Mouse (Mus musculus): Measurements from ENCODE around the gene Ints7. TPM values are rescaled to one million over a fixed set of nuclear protein-coding genes. Genes with fewer than 3 reads are reported as not detected.

Gene Ints7
- polyA plus RNA-seq, 1 experiment from 2014 or later = 38.5 TPM

GRCm38 (mm10) chr1:191541619-191542018, 33.8 kb upstream of the Ints7 start:
- peaks cover 8% of the 10 kb centered on the region; the same call in 1 of the 2 replicates for H3K4me1 ChIP-seq (ENCODE audit: control insufficient read depth, insufficient read depth, low read length)
- no peak overlapping the region for H3K9ac ChIP-seq (ENCODE audit: low read depth, low read length)
- H3K9me3 ChIP-seq (replicated peaks; ENCODE audit: control insufficient read depth, low read length) = no peaks in the 10 kb centered on the region
- H3K27ac ChIP-seq (ENCODE audit: low read depth, low read length) = no peak overlapping the region
- WGBS (ENCODE audit: insufficient replicate concordance) = 70% methylated on average over 4 of the region's 4 CpGs
- peaks cover 12% of the 10 kb centered on the region; the same call in 1 of the 2 replicates for H3K36me3 ChIP-seq (ENCODE audit: control insufficient read depth, insufficient read depth, low read length)
- no peak overlapping the region for H3K4me2 ChIP-seq
- no peaks in the 10 kb centered on the region for H3K27me3 ChIP-seq (ENCODE audit: control insufficient read depth, insufficient read depth, low read length)
- no peak overlapping the region for H3K4me3 ChIP-seq (ENCODE audit: low read depth, low read length)
- ATAC-seq (replicated peaks; ENCODE audit: insufficient number of reproducible peaks, low FRiP score, low TSS enrichment) = no peak

GRCm38 (mm10) chr1:191543747-191544146, 31.7 kb upstream of the Ints7 start:
- Histone ChIP-seq H3K36me3 (ENCODE audit: control insufficient read depth, insufficient read depth, low read length) (peaks cover 12% of the 10 kb centered on the region; the same call in 1 of the 2 replicates), H3K4me1 (ENCODE audit: control insufficient read depth, insufficient read depth, low read length) (peaks cover 8% of the 10 kb centered on the region; the same call in 1 of the 2 replicates), H3K9ac (ENCODE audit: low read depth, low read length) (no peak overlapping the region), H3K4me3 (ENCODE audit: low read depth, low read length) (no peak overlapping the region), H3K4me2 (no peak overlapping the region), H3K9me3 (replicated peaks; ENCODE audit: control insufficient read depth, low read length) (no peaks in the 10 kb centered on the region), H3K27me3 (ENCODE audit: control insufficient read depth, insufficient read depth, low read length) (no peaks in the 10 kb centered on the region), H3K27ac (ENCODE audit: low read depth, low read length) (no peak overlapping the region)
- 55% methylated on average over 3 of the region's 3 CpGs for WGBS (ENCODE audit: insufficient replicate concordance)
- ATAC-seq (replicated peaks; ENCODE audit: insufficient number of reproducible peaks, low FRiP score, low TSS enrichment) = no peak

DNA sequence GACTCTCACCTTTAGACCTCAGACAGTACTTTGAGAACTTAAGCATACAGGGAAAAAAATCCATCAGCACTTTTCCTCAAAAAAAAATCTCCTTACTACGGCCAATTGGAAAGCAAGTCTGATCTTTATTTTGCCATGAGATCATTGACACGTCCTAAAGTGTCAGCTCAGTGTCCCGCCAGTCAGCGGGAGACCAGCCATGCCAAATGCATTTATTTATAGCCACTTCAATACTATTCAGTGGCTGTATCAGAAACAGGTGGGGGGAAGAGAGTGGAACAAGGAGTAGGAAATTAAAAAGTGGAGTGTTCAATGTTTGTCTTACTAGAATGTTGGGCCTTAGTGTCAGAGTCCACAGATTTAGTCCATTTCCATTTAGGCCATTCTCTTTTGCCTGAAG, 24.6 kb upstream of the Ints7 start:
- no peak for ATAC-seq (replicated peaks; ENCODE audit: insufficient number of reproducible peaks, low FRiP score, low TSS enrichment)
- Histone ChIP-seq H3K27ac (ENCODE audit: low read depth, low read length) (no peak overlapping the region), H3K9ac (ENCODE audit: low read depth, low read length) (no peak overlapping the region), H3K4me3 (ENCODE audit: low read depth, low read length) (no peak overlapping the region), H3K4me2 (no peak overlapping the region), H3K36me3 (ENCODE audit: control insufficient read depth, insufficient read depth, low read length) (peaks cover 12% of the 10 kb centered on the region), H3K27me3 (ENCODE audit: control insufficient read depth, insufficient read depth, low read length) (no peaks in the 10 kb centered on the region), H3K9me3 (replicated peaks; ENCODE audit: control insufficient read depth, low read length) (no peaks in the 10 kb centered on the region), H3K4me1 (ENCODE audit: control insufficient read depth, insufficient read depth, low read length) (peaks cover 3% of the 10 kb centered on the region; the same call in 1 of the 2 replicates)
- 46% methylated on average over 4 of the region's 4 CpGs for WGBS (ENCODE audit: insufficient replicate concordance)

GRCm38 (mm10) chr1:191557109-191557508, 18.3 kb upstream of the Ints7 start:
- H3K36me3 ChIP-seq (ENCODE audit: control insufficient read depth, insufficient read depth, low read length) = peaks cover 9% of the 10 kb centered on the region
- no peak for ATAC-seq (replicated peaks; ENCODE audit: insufficient number of reproducible peaks, low FRiP score, low TSS enrichment)

DNA sequence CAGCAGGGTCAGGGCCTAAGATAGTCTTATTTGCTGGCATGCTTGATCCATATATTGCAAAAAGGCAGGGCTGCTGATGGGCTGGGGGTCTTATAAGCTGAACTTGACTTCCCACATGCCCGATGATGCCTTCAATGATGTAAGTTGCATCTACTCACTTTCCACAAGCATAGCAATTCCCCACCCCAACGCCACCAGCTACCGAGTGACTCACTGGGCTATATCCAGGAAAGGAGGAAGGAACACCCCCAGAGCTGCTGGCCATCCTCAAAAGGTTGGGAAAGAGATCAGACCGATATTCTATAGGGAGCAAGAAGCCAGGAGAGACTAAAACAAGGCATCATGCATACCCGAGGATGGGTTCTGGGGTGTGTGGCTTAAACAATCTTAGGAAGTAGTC, 15.7 kb upstream of the Ints7 start:
- no peaks in the 10 kb centered on the region for H3K4me1 ChIP-seq (ENCODE audit: control insufficient read depth, insufficient read depth, low read length)
- no peak overlapping the region for H3K27ac ChIP-seq (ENCODE audit: low read depth, low read length)
- no peak overlapping the region for H3K9ac ChIP-seq (ENCODE audit: low read depth, low read length)
- 73% methylated on average over 5 of the region's 5 CpGs for WGBS (ENCODE audit: insufficient replicate concordance)
- no peak overlapping the region for H3K4me2 ChIP-seq
- no peak for ATAC-seq (replicated peaks; ENCODE audit: insufficient number of reproducible peaks, low FRiP score, low TSS enrichment)
- H3K27me3 ChIP-seq (ENCODE audit: control insufficient read depth, insufficient read depth, low read length) = no peaks in the 10 kb centered on the region
- H3K36me3 ChIP-seq (ENCODE audit: control insufficient read depth, insufficient read depth, low read length) = peaks cover 2% of the 10 kb centered on the region; the same call in 1 of the 2 replicates
- no peaks in the 10 kb centered on the region for H3K9me3 ChIP-seq (replicated peaks; ENCODE audit: control insufficient read depth, low read length)
- no peak overlapping the region for H3K4me3 ChIP-seq (ENCODE audit: low read depth, low read length)

More at GRCm38 (mm10) chr1:191557109-191557508, 18.3 kb upstream of the Ints7 start:
- H3K9ac ChIP-seq (ENCODE audit: low read depth, low read length) = no peak overlapping the region
- WGBS (ENCODE audit: insufficient replicate concordance) = 66% methylated on average over 8 of the region's 8 CpGs
- no peak overlapping the region for H3K4me2 ChIP-seq
- H3K27ac ChIP-seq (ENCODE audit: low read depth, low read length) = no peak overlapping the region
- H3K4me1 ChIP-seq (ENCODE audit: control insufficient read depth, insufficient read depth, low read length) = no peaks in the 10 kb centered on the region
- no peaks in the 10 kb centered on the region for H3K27me3 ChIP-seq (ENCODE audit: control insufficient read depth, insufficient read depth, low read length)
- H3K9me3 ChIP-seq (replicated peaks; ENCODE audit: control insufficient read depth, low read length) = no peaks in the 10 kb centered on the region
- H3K4me3 ChIP-seq (ENCODE audit: low read depth, low read length) = no peak overlapping the region

- H3K27me3 ChIP-seq (ENCODE audit: control insufficient read depth, insufficient read depth, low read length) = no peaks in the 10 kb centered on the region
- H3K4me3 ChIP-seq (ENCODE audit: low read depth, low read length) = no peak overlapping the region
- no peak overlapping the region for H3K9ac ChIP-seq (ENCODE audit: low read depth, low read length)
- H3K27ac ChIP-seq (ENCODE audit: low read depth, low read length) = no peak overlapping the region
- H3K4me2 ChIP-seq = no peak overlapping the region
- 65% methylated on average over 6 of the region's 6 CpGs for WGBS (ENCODE audit: insufficient replicate concordance)
- H3K36me3 ChIP-seq (ENCODE audit: control insufficient read depth, insufficient read depth, low read length) = no peaks in the 10 kb centered on the region; the same call in 1 of the 2 replicates
- no peaks in the 10 kb centered on the region for H3K9me3 ChIP-seq (replicated peaks; ENCODE audit: control insufficient read depth, low read length)
- no peak for ATAC-seq (replicated peaks; ENCODE audit: insufficient number of reproducible peaks, low FRiP score, low TSS enrichment)
- H3K4me1 ChIP-seq (ENCODE audit: control insufficient read depth, insufficient read depth, low read length) = no peaks in the 10 kb centered on the region
Measured at GRCm38 (mm10) chr1:191562823-191563365, 12.5 kb upstream of the Ints7 start.

DNA sequence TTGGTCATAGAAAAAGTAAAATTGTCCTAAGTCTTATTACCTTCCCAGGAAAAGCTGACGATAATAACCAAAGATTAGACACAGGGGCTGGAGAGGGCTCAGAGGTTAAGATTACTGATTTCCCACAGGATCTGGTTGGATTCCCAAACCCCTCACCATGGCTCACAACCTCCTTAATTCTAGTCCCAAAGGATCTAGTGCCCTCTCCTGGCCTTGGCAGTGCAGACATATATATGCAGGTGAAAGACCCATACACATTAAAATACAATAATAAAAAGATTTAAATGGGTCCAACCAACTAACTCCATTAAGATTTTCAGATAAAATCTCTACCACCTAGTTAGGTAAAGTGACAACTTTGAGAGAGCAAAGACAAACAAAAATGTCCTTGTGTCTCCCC, 7.6 kb upstream of the Ints7 start:
- H3K4me1 ChIP-seq (ENCODE audit: control insufficient read depth, insufficient read depth, low read length) = peaks cover 4% of the 10 kb centered on the region; the same call in 1 of the 2 replicates
- WGBS (ENCODE audit: insufficient replicate concordance) = 76% methylated on average over 1 of the region's 1 CpGs
- H3K9ac ChIP-seq (ENCODE audit: low read depth, low read length) = no peak overlapping the region
- ATAC-seq (replicated peaks; ENCODE audit: insufficient number of reproducible peaks, low FRiP score, low TSS enrichment) = no peak
- H3K4me3 ChIP-seq (ENCODE audit: low read depth, low read length) = no peak overlapping the region
- H3K4me2 ChIP-seq = no peak overlapping the region
- H3K27me3 ChIP-seq (ENCODE audit: control insufficient read depth, insufficient read depth, low read length) = no peaks in the 10 kb centered on the region
- H3K36me3 ChIP-seq (ENCODE audit: control insufficient read depth, insufficient read depth, low read length) = 0 out of 2 replicates have a peak, but pooled peaks cover 3% of the 10 kb centered on the region
- no peaks in the 10 kb centered on the region for H3K9me3 ChIP-seq (replicated peaks; ENCODE audit: control insufficient read depth, low read length)
- no peak overlapping the region for H3K27ac ChIP-seq (ENCODE audit: low read depth, low read length)

GRCm38 (mm10) chr1:191569625-191570024, 5.8 kb upstream of the Ints7 start:
- Histone ChIP-seq H3K27ac (ENCODE audit: low read depth, low read length) (no peak overlapping the region), H3K27me3 (ENCODE audit: control insufficient read depth, insufficient read depth, low read length) (no peaks in the 10 kb centered on the region), H3K36me3 (ENCODE audit: control insufficient read depth, insufficient read depth, low read length) (0 out of 2 replicates have a peak, but pooled peaks cover 3% of the 10 kb centered on the region), H3K4me3 (ENCODE audit: low read depth, low read length) (no peak overlapping the region), H3K4me2 (no peak overlapping the region), H3K4me1 (ENCODE audit: control insufficient read depth, insufficient read depth, low read length) (peaks cover 6% of the 10 kb centered on the region; the same call in 1 of the 2 replicates), H3K9me3 (replicated peaks; ENCODE audit: control insufficient read depth, low read length) (no peaks in the 10 kb centered on the region), H3K9ac (ENCODE audit: low read depth, low read length) (no peak overlapping the region)
- 100% methylated on average over 2 of the region's 2 CpGs for WGBS (ENCODE audit: insufficient replicate concordance)
- ATAC-seq (replicated peaks; ENCODE audit: insufficient number of reproducible peaks, low FRiP score, low TSS enrichment) = no peak

DNA sequence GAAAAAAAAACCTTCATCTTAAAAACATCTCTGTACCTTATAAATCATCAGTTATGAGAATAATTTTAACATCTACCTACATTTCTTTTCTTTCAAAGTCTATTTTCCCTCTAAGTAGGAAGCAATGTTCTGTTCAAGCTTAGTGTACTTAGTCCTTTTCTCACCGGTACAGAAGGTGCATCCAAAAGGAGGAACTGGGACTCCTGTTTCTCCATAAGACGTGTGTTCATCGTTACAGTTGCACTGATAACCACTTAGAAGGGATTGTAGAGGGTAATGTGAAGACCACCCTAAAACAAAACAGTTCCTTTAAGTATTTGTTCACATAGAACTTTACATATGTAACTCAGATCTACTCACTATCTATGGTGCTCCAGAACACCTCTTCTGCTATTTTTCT, 5.0 kb upstream of the Ints7 start:
- 0 out of 2 replicates have a peak, but pooled peaks cover 3% of the 10 kb centered on the region for H3K36me3 ChIP-seq (ENCODE audit: control insufficient read depth, insufficient read depth, low read length)
- H3K27me3 ChIP-seq (ENCODE audit: control insufficient read depth, insufficient read depth, low read length) = no peaks in the 10 kb centered on the region
- H3K9ac ChIP-seq (ENCODE audit: low read depth, low read length) = no peak overlapping the region
- peaks cover 6% of the 10 kb centered on the region; the same call in 1 of the 2 replicates for H3K4me1 ChIP-seq (ENCODE audit: control insufficient read depth, insufficient read depth, low read length)
- ATAC-seq (replicated peaks; ENCODE audit: insufficient number of reproducible peaks, low FRiP score, low TSS enrichment) = no peak
- WGBS (ENCODE audit: insufficient replicate concordance) = 90% methylated on average over 3 of the region's 3 CpGs
- H3K4me3 ChIP-seq (ENCODE audit: low read depth, low read length) = no peak overlapping the region
- no peak overlapping the region for H3K4me2 ChIP-seq
- H3K9me3 ChIP-seq (replicated peaks; ENCODE audit: control insufficient read depth, low read length) = no peaks in the 10 kb centered on the region
- no peak overlapping the region for H3K27ac ChIP-seq (ENCODE audit: low read depth, low read length)
